Mouse (Mus musculus) MEL (cell line): ENCODE measurements around the gene Cdc42ep5.

Source experiments
- CHD2 ChIP-seq: IDR thresholded peaks from 2 replicates; pipeline ENCODE4 v1.6.1; 2011; ENCODE audit warnings: low read length, improper control_type of control experiment
- CTCF ChIP-seq, 3 experiments: IDR thresholded peaks in 2 of 3; conservative IDR thresholded peaks in 1 of 3; 2 replicates each; pipeline ENCODE4 v1.5.1; 2011 to 2012; ENCODE audit warnings: low read length in 3 of 3, low read depth in 2 of 3, mild to moderate bottlenecking in 2 of 3, improper control_type of control experiment in 1 of 3, inconsistent platforms in 1 of 3, mixed read lengths in 1 of 3, moderate library complexity in 1 of 3; ENCODE audit not compliant: control insufficient read depth in 1 of 3, insufficient read depth in 1 of 3, poor library complexity in 1 of 3, severe bottlenecking in 1 of 3
- ELF1 ChIP-seq: IDR thresholded peaks from 2 replicates; pipeline ENCODE4 v1.6.1; 2014; ENCODE audit warnings: low read depth, mild to moderate bottlenecking, inconsistent platforms, low read length, improper control_type of control experiment, moderate library complexity
- EP300 ChIP-seq, 2 experiments: IDR thresholded peaks; 2 replicates each; pipeline ENCODE4 v1.6.1; 2011; ENCODE audit warnings: improper control_type of control experiment in 2 of 2, low read length in 2 of 2, low read depth in 1 of 2, mild to moderate bottlenecking in 1 of 2
- MEF2A ChIP-seq: IDR thresholded peaks from 2 replicates; pipeline ENCODE4 v1.6.1; 2014; ENCODE audit warnings: low read depth, mild to moderate bottlenecking, inconsistent platforms, low read length, improper control_type of control experiment; ENCODE audit not compliant: poor library complexity, insufficient replicate concordance, severe bottlenecking; ENCODE audit errors: extremely low read depth
- MXI1 ChIP-seq: IDR thresholded peaks from 2 replicates; pipeline ENCODE4 v1.6.1; 2011; ENCODE audit warnings: mild to moderate bottlenecking, low read depth, low read length, improper control_type of control experiment
- MYC ChIP-seq: IDR thresholded peaks from 2 replicates; pipeline ENCODE4 v1.6.1; 2011; ENCODE audit warnings: low read depth, mild to moderate bottlenecking, low read length, improper control_type of control experiment, moderate library complexity
- POLR2A ChIP-seq, 2 experiments: IDR thresholded peaks; 2 replicates each; pipeline ENCODE4 v1.6.1; 2011 to 2012; ENCODE audit warnings: low read length in 2 of 2, mild to moderate bottlenecking in 2 of 2, control low read depth in 1 of 2, improper control_type of control experiment in 1 of 2, low read depth in 1 of 2, moderate library complexity in 1 of 2; ENCODE audit not compliant: control insufficient read depth in 1 of 2, insufficient read depth in 1 of 2, poor library complexity in 1 of 2
- ZKSCAN1 ChIP-seq: IDR thresholded peaks from 2 replicates; pipeline ENCODE4 v1.6.1; 2012; ENCODE audit warnings: low read depth, mild to moderate bottlenecking, inconsistent platforms, low read length, improper control_type of control experiment, moderate library complexity
- ZMIZ1 ChIP-seq: IDR thresholded peaks from 2 replicates; pipeline ENCODE4 v1.6.1; 2012; ENCODE audit warnings: low read depth, mild to moderate bottlenecking, inconsistent platforms, low read length, improper control_type of control experiment, moderate library complexity

DNA sequence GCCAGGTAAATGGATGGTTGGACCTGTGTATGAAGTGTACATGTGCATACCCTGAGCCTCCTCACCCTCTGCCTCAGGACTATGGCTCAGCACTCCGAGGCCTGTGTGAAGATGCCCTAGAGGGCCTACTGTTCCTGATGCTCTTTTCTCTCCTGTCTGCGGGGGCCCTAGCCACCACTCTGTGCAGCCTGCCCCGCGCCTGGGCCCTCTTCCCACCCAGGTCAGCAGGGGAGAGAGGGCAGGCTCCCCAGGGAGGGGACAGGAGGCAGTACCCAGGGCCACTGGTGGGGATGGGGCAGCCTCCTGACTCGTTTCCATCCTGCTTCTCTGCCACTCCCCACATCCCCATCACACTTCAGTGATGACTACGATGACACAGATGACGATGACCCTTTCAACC, 31.7 kb downstream of the Cdc42ep5 start:
- TF ChIP-seq POLR2A (IDR thresholded peaks at IDR 0.05; ENCODE audit: control insufficient read depth in 1 of 2, insufficient read depth in 1 of 2, low read depth in 1 of 2, low read length in 2 of 2, poor library complexity in 1 of 2) (no peak), CTCF (IDR thresholded peaks at IDR 0.05 in 2 of 3, conservative IDR thresholded peaks at IDR 0.05 in 1 of 3; ENCODE audit: control insufficient read depth in 1 of 3, insufficient read depth in 1 of 3, low read depth in 2 of 3, low read length in 3 of 3, poor library complexity in 1 of 3, severe bottlenecking in 1 of 3) (no peak), MYC (no peak), MXI1 (no peak), ZMIZ1 (no peak), CHD2 (no peak), ELF1 (no peak), EP300 (IDR thresholded peaks at IDR 0.05; ENCODE audit: low read depth in 1 of 2, low read length in 2 of 2) (no peak), ZKSCAN1 (no peak), MEF2A (no peak)
